Mouse (Mus musculus) myocyte (in vitro differentiated cells): Measurements from ENCODE around the gene Tbcc.

Source experiments
- CEBPB ChIP-seq: IDR thresholded peaks from 2 replicates; pipeline ENCODE4 v1.6.1; 2011; ENCODE audit warnings: mild to moderate bottlenecking, moderate library complexity; ENCODE audit not compliant: poor library complexity, insufficient read depth, severe bottlenecking
- E2F4 ChIP-seq: IDR thresholded peaks from one replicate; pipeline ENCODE4 v1.6.1; 2011; ENCODE audit warnings: mild to moderate bottlenecking, control low read depth, moderate library complexity; ENCODE audit not compliant: insufficient read depth
- MAX ChIP-seq: IDR thresholded peaks from one replicate; pipeline ENCODE4 v1.6.1; 2011; ENCODE audit warnings: low read depth, mild to moderate bottlenecking, control low read depth
- MYOG ChIP-seq, 3 experiments: IDR thresholded peaks; one replicate each; pipeline ENCODE4 v1.6.1; 2011; ENCODE audit warnings: control low read depth in 2 of 3, low read depth in 2 of 3, mild to moderate bottlenecking in 2 of 3; ENCODE audit not compliant: insufficient read length in 2 of 3, control insufficient read depth in 1 of 3, insufficient read depth in 1 of 3
- POLR2A ChIP-seq: IDR thresholded peaks from one replicate; pipeline ENCODE4 v1.6.1; 2011; ENCODE audit warnings: low read depth, mild to moderate bottlenecking, control low read depth, moderate library complexity; ENCODE audit not compliant: insufficient read length
- POLR2AphosphoS2 ChIP-seq: IDR thresholded peaks from one replicate; pipeline ENCODE4 v1.6.1; 2011; ENCODE audit warnings: low read depth, control low read depth; ENCODE audit not compliant: insufficient read length
- TCF12 ChIP-seq: IDR thresholded peaks from one replicate; pipeline ENCODE4 v1.6.1; 2011; ENCODE audit warnings: mild to moderate bottlenecking, control low read depth; ENCODE audit not compliant: poor library complexity, insufficient read depth, severe bottlenecking
- TCF3 ChIP-seq: IDR thresholded peaks from one replicate; pipeline ENCODE4 v1.6.1; 2011; ENCODE audit warnings: low read depth, control low read depth; ENCODE audit not compliant: insufficient read length
- USF1 ChIP-seq: IDR thresholded peaks from one replicate; pipeline ENCODE4 v1.6.1; 2011; ENCODE audit warnings: low read depth, mild to moderate bottlenecking, control low read depth, moderate library complexity

GRCm38 (mm10) chr17:46856107-46856388 is 34.4 kb upstream of the Tbcc start:
- TF ChIP-seq POLR2A: no peak
- no peak for TF ChIP-seq USF1
- TF ChIP-seq MYOG (IDR thresholded peaks at IDR 0.05; ENCODE audit: control insufficient read depth in 1 of 3, insufficient read depth in 1 of 3, insufficient read length in 2 of 3, low read depth in 2 of 3): no peak
- no peak for TF ChIP-seq E2F4
- no peak for TF ChIP-seq POLR2AphosphoS2
- TF ChIP-seq MAX: no peak
- no peak for TF ChIP-seq CEBPB
- no peak for TF ChIP-seq TCF3
- no peak for TF ChIP-seq TCF12
